Mouse (Mus musculus) myocyte (in vitro differentiated cells): ENCODE data around the gene Gm3558.
"Not testable (repeated sequence)": the region's sequence is repeated elsewhere in the genome, so short reads cannot be mapped to it uniquely, and the experiment has no call there.

ENCODE experiments used
- MAX ChIP-seq: IDR thresholded peaks from one replicate; pipeline ENCODE4 v1.6.1; 2011; ENCODE audit warnings: low read depth, mild to moderate bottlenecking, control low read depth
- POLR2A ChIP-seq: IDR thresholded peaks from one replicate; pipeline ENCODE4 v1.6.1; 2011; ENCODE audit warnings: low read depth, mild to moderate bottlenecking, control low read depth, moderate library complexity; ENCODE audit not compliant: insufficient read length
- POLR2AphosphoS2 ChIP-seq: IDR thresholded peaks from one replicate; pipeline ENCODE4 v1.6.1; 2011; ENCODE audit warnings: low read depth, control low read depth; ENCODE audit not compliant: insufficient read length
- TCF12 ChIP-seq: IDR thresholded peaks from one replicate; pipeline ENCODE4 v1.6.1; 2011; ENCODE audit warnings: mild to moderate bottlenecking, control low read depth; ENCODE audit not compliant: poor library complexity, insufficient read depth, severe bottlenecking

GRCm38 (mm10) chr14:7595492-7595891, 27.1 kb upstream of the Gm3558 start, which contains the start of gene Gm10338:
- TF ChIP-seq POLR2A, TCF12, MAX, POLR2AphosphoS2: not testable (repeated sequence)
